Mouse (Mus musculus) ovary, postnatal 14 days (tissue): ENCODE results near the gene Dennd2c.
"Not testable (repeated sequence)": the region's sequence is repeated elsewhere in the genome, so short reads cannot be mapped to it uniquely, and the experiment has no call there.

Experiments used
- DNase-seq: peaks from one replicate; pipeline ENCODE4 v3.0.0; 2022; ENCODE audit warnings: low spot score

Gene Dennd2c

DNA sequence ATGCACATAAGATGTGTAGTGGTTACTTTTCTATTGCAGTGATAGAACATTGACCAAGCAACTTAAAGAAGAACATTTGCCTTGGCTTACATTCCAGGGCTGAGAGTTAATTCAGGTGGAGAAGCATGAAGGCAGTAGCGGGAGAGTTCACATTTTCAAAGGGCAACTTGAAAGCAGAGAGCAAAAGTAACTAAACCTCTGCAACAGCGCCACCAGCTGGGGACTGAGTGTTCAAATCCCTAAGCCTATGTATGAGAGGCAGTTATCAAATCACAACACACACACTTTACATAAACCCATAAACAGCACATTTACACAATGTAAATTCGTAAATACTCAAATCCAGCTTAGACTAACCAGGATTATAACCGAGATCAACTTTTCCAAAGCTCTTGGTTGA lies 67.4 kb downstream of the Dennd2c start:
- peak; percentile 70 for DNase-seq

- DNase-seq, result peak; percentile 98
Measured at GRCm38 (mm10) chr3:103171505-103172267, 69.3 kb downstream of the Dennd2c start, which contains the start of gene Bcas2. Gene Bcas2, plus strand, starts transcription at chr3:103171655.

GRCm38 (mm10) chr3:103172615-103173014 lies 70.2 kb downstream of the Dennd2c start:
- no peak for DNase-seq

GRCm38 (mm10) chr3:103176740-103177139 lies 74.3 kb downstream of the Dennd2c start:
- no peak for DNase-seq

DNA sequence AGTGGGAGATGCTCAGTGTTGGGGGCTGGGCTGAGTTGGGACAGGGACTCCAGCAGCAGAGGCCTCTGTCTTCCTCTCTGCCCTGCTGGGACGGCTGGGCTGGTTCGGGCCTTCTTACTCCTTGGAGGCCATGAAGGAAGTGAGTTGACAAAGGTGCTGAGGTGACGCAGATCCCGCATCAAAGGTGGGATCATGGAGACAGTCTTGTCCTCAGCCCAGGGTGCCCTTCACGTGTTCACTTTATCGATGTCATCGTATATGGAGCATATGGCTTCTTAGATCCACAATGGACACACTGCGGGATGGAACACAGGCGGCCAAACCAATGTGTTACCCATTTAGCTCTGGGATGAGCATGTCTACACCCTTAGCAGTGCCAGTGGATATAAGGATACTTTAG lies 77.1 kb downstream of the Dennd2c start:
- DNase-seq, result no peak

- DNase-seq, result no peak
Measured at GRCm38 (mm10) chr3:103181171-103181570, 78.8 kb downstream of the Dennd2c start.

DNA sequence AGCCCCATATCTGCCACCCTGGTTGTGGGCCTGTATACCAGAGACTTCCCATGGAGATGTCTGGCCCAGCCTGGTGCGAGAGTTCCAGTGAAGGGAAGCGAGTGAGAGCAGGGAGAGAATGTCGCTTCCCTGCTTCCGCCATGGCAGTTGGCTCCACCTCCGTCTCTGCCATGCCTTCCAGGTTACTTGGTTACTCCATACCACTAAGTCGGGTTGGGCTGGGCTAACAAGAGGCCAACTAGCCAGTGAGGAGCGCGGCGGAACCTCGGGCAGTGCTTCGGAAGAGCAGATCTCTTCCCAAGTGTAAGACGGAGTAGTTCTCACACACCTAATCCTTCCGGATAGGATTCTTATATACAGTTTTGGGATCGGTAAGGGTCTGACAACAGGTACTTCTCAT lies 80.4 kb downstream of the Dennd2c start:
- DNase-seq, result no peak

DNA sequence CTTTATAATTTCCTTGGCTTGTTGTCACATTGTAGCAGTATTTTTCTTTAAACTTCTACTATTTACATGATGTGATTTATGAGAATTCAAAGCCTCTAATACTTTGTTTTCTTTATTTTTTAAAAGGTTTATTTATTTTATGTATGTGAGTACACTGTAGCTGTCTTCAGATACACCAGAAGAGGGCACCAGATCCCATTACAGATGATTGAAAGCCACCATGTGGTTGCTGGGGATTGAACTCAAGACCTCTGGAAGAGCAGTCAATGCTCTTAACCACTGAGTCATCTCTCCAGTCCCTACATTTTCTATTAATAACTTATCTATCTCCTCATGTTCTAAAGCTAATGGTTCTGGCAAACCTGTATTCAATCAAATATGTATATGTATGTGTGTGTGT lies 82.1 kb downstream of the Dennd2c start:
- DNase-seq, result not testable (repeated sequence)

- DNase-seq, result no peak
Measured at GRCm38 (mm10) chr3:103188451-103188850, 86.0 kb downstream of the Dennd2c start.

DNA sequence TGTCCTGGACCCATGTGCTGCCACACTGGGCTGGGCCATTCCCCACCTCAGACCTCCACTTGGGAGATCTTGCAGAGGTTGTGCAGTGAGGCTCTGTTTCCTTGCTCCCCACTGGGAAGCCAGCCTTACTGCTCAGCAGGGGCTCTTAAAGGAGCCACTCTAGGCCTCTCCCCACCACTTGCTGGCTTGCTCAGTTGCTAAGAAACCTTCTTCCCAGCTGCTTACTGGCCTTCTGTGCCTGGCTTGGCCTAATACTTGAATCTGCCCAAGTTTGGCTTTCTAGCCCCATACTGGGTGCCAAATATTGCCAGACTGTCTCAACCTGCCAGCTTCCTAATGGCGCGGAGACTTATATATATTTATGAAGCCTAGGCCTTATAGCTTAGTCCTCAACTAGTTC lies 86.5 kb downstream of the Dennd2c start:
- no peak for DNase-seq

- no peak for DNase-seq
Measured at GRCm38 (mm10) chr3:103192161-103192560, 89.8 kb downstream of the Dennd2c start.

GRCm38 (mm10) chr3:103193186-103193585 lies 90.8 kb downstream of the Dennd2c start:
- no peak for DNase-seq

DNA sequence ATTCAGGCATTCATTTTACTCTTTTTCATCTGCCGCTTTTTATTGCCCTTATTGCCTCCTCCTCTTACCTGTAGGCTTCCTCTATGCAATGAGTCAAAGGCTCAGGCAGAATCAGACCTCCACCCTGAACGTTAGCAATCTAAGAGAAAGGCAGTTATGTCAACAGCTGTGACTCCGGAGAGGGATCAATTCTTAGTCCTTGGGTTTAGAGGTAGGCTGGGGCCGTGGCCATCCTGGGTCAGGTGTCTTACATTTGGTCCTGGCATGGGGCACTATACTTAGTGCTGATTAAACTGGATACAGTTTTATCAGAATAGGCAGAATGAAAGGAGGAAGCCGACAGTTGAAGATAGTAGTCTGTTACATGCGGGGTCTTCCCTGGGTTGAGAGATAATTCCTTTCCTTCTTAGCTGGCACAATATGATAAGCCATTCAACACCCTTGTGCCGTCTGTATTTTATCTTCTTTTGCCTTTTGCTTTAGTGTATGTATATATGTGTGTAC lies 94.0 kb downstream of the Dennd2c start:
- no peak for DNase-seq

GRCm38 (mm10) chr3:103199386-103199785 lies 97.0 kb downstream of the Dennd2c start:
- DNase-seq, result no peak

DNA sequence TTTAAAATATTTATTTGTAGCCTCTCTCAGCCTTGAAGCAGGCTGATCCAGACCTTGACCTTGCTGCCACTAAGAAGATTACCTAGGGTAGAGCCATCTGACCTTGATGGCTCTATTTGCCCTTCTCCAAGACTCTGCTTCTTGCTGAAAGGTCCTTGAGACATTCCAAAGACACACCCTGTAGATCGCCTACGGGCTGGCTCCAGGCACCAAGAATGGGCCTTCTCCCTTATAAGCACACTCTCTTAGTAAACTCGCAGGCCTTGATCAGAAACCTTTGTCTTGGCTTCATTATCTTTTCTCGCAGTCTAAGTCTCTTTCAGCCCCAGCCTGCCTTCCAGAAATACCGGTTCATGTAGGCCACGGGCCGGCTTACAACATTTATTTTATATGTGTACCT lies 98.7 kb downstream of the Dennd2c start:
- DNase-seq, result not testable (repeated sequence)

DNA sequence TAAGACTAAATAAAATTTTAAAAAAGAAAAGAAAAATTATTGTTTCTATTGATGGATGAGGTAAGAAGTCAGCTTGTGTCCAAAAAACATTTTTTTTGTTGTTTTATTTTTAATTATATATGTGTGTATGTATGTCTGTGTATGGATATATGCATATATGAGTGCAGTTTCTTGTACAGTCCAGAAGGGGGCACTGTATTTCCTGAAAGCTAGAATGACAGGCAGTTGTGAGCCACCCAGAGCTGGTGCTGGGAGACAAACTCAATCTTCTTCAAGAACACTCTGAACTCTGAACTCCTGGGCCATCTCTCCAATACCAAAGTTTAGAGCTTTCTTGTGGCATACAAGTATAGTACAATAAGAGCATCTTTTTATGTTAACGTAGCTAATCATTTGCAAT lies 101.2 kb downstream of the Dennd2c start:
- DNase-seq, result no peak

- no peak for DNase-seq
Measured at GRCm38 (mm10) chr3:103204445-103204844, 102.0 kb downstream of the Dennd2c start.

- no peak for DNase-seq
Measured at GRCm38 (mm10) chr3:103206393-103206792, 104.0 kb downstream of the Dennd2c start.

DNA sequence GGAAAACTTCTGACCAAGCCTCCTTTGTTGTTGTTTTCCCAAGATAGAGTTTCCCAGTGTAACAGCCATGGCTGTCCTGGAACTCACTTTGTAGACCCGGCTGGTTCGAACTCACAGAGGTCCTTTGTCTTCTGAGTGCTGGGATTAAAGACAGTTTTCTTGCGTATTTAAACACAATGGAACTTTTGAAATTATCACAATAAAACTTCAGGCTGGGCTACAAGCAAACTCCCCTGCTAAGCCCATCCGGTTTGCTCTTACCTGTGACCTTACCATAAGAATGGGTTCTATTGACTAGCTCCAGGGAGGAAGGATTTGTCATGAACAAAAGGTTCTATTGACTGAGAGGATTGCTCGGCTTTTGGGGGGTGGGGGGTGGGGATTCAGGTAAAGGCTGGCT lies 105.3 kb downstream of the Dennd2c start:
- no peak for DNase-seq

- no peak for DNase-seq
Measured at GRCm38 (mm10) chr3:103208237-103208636, 105.8 kb downstream of the Dennd2c start.

- DNase-seq, result no peak
Measured at GRCm38 (mm10) chr3:103211101-103211500, 108.7 kb downstream of the Dennd2c start.

DNA sequence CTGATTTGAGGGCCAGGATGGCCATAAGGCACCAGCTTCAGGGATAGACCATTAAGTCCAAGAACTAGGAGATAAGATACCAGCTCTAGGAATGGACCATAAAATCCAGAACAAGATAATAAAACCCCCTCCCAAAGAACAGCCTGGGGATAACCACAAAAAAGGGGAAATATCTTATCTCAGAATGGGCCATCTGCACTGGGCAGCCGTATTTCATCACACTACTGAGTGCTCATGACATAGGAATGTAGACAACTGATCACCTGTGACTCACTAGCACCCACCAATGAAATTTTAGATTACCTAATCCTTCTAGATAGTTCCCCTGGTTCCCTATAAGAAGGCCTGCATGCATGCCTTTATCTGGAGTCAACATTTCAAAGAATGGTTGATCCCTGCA lies 109.7 kb downstream of the Dennd2c start:
- DNase-seq, result no peak

- DNase-seq, result no peak
Measured at GRCm38 (mm10) chr3:103213537-103213936, 111.1 kb downstream of the Dennd2c start.
